In genomic region chr15:79131442-79131841, GRCm38 (mm10) we compare ENCODE assay signal across 10 mouse cellular contexts. TPM values are rescaled to one million over a fixed set of nuclear protein-coding genes. Genes with fewer than 3 reads are reported as not detected.
DNase-seq lines count a peak whose midpoint lies in the region; ATAC-seq lines count a peak whose summit lies in the region.
"Had no signal": no experiment of that assay in that cellular context is flagged by ENCODE, and none has a peak within 500 bp of the region (broad histone marks: within the 10 kb centered on the region; RNA-seq: fewer than 3 reads in every experiment).

No protein-coding gene starts in this region.

- DNase-seq in heart, adult 11 months: peak; percentile 98
- DNase-seq in heart, embryonic 10.5 days (ENCODE audit: low spot score): no peak
- peak; percentile 88 for DNase-seq in brain, adult 2 months (ENCODE audit: low read depth, low spot score)
- DNase-seq in lung, postnatal 4 days: peak; percentile 76 to 84
- DNase-seq in thymus, postnatal 0 days (ENCODE audit: low spot score): no peak
- no peak for DNase-seq in thymus, postnatal 14 days

- H3K4me2 ChIP-seq in heart, embryonic 16.5 days (ENCODE audit: low read depth, low read length): no peak overlapping the region

- peaks cover 85% of the 10 kb centered on the region for H3K36me3 ChIP-seq in heart, embryonic 10.5 days
- peaks cover 63% of the 10 kb centered on the region for H3K36me3 ChIP-seq in heart, embryonic 16.5 days (ENCODE audit: control insufficient read depth, insufficient read depth)

- H3K9me3 ChIP-seq in heart, embryonic 10.5 days: no peaks in the 10 kb centered on the region
- H3K9me3 ChIP-seq in heart, embryonic 16.5 days (replicated peaks; ENCODE audit: control insufficient read depth, low read length): peaks cover 5% of the 10 kb centered on the region

- H3K4me1 ChIP-seq in heart, embryonic 10.5 days: no peaks in the 10 kb centered on the region; the same call in 1 of the 2 replicates
- H3K4me1 ChIP-seq in heart, embryonic 16.5 days (ENCODE audit: control insufficient read depth, insufficient read depth, low read length): peaks cover 17% of the 10 kb centered on the region

- WGBS in heart, embryonic 10.5 days: 65% methylated on average over 7 of the region's 7 CpGs
- WGBS in heart, embryonic 16.5 days: 48% methylated on average over 7 of the region's 7 CpGs

- no peak overlapping the region for H3K4me3 ChIP-seq in heart, embryonic 10.5 days
- H3K4me3 ChIP-seq in heart, embryonic 16.5 days (ENCODE audit: low read length): no peak overlapping the region

- no peak for ATAC-seq in heart, embryonic 16.5 days (replicated peaks; ENCODE audit: extremely low read depth, insufficient read depth, low FRiP score)
- no peak for ATAC-seq in megakaryocyte, adult 5-6 weeks (ENCODE audit: poor library complexity, severe bottlenecking)

- peak overlapping the region; percentile 38; the same call in 1 of the 2 replicates for H3K9ac ChIP-seq in heart, embryonic 16.5 days (ENCODE audit: low read length)

- H3K27me3 ChIP-seq in heart, embryonic 10.5 days (ENCODE audit: insufficient read depth, poor library complexity, severe bottlenecking): no peaks in the 10 kb centered on the region
- H3K27me3 ChIP-seq in heart, embryonic 16.5 days (ENCODE audit: control insufficient read depth, insufficient read depth, low read length): no peaks in the 10 kb centered on the region

- no peak overlapping the region for H3K27ac ChIP-seq in heart, embryonic 10.5 days
- peak overlapping the region; percentile 68 for H3K27ac ChIP-seq in heart, embryonic 16.5 days (ENCODE audit: low read length)

RNA-seq across cellular contexts. Expression of gene Polr2f, which starts 9.4 kb away (rescaled TPM):
- 289 and 326 TPM in 2 replicates for polyA plus RNA-seq in heart, embryonic 10.5 days (2016; fragmentation: Nextera tagmentation; extraction: Ambion mirVana)
- polyA plus RNA-seq in heart, embryonic 16.5 days (2015; fragmentation: Nextera tagmentation; extraction: Ambion mirVana): 222 and 262 TPM in 2 replicates
- 284 and 300 TPM in 2 replicates for polyA plus RNA-seq in thymus, postnatal 0 days (2015; fragmentation: Nextera tagmentation; extraction: Ambion mirVana)
- 46.0 and 49.2 TPM in 2 replicates for total RNA-seq in megakaryocyte, adult 5-6 weeks (2015)
- 39.6 and 54.1 TPM in 2 replicates for total RNA-seq in megakaryocyte, adult 5-6 weeks (2017)

RNA-seq across cellular contexts. Expression of gene 1700088E04Rik, which starts 9.6 kb away (rescaled TPM):
- 6.0 and 8.1 TPM in 2 replicates for polyA plus RNA-seq in heart, embryonic 10.5 days (2016; fragmentation: Nextera tagmentation; extraction: Ambion mirVana)
- 11.0 and 12.0 TPM in 2 replicates for polyA plus RNA-seq in heart, embryonic 16.5 days (2015; fragmentation: Nextera tagmentation; extraction: Ambion mirVana)
- polyA plus RNA-seq in thymus, postnatal 0 days (2015; fragmentation: Nextera tagmentation; extraction: Ambion mirVana): 2.4 and 4.0 TPM in 2 replicates
- not detected in 2 replicates for total RNA-seq in megakaryocyte, adult 5-6 weeks (2015)
- total RNA-seq in megakaryocyte, adult 5-6 weeks (2017): not detected in 2 replicates

RNA-seq across cellular contexts. Expression of gene Micall1, which starts 22.7 kb away (rescaled TPM):
- polyA plus RNA-seq in heart, embryonic 10.5 days (2016; fragmentation: Nextera tagmentation; extraction: Ambion mirVana): 13.1 and 14.5 TPM in 2 replicates
- polyA plus RNA-seq in heart, embryonic 16.5 days (2015; fragmentation: Nextera tagmentation; extraction: Ambion mirVana): 21.1 and 23.2 TPM in 2 replicates
- 3.3 and 4.6 TPM in 2 replicates for polyA plus RNA-seq in thymus, postnatal 0 days (2015; fragmentation: Nextera tagmentation; extraction: Ambion mirVana)
- total RNA-seq in megakaryocyte, adult 5-6 weeks (2015): 4.4 and 6.1 TPM in 2 replicates
- total RNA-seq in megakaryocyte, adult 5-6 weeks (2017): 3.6 and 6.3 TPM in 2 replicates

RNA-seq across cellular contexts. Expression of gene Sox10, which starts 33.6 kb away (rescaled TPM):
- polyA plus RNA-seq in heart, embryonic 10.5 days (2016; fragmentation: Nextera tagmentation; extraction: Ambion mirVana): 0.34 and 1.6 TPM in 2 replicates
- polyA plus RNA-seq in heart, embryonic 16.5 days (2015; fragmentation: Nextera tagmentation; extraction: Ambion mirVana): 0.39 and 0.59 TPM in 2 replicates
- polyA plus RNA-seq in thymus, postnatal 0 days (2015; fragmentation: Nextera tagmentation; extraction: Ambion mirVana): 0.08 and 0.26 TPM in 2 replicates
- not detected in 2 replicates for total RNA-seq in megakaryocyte, adult 5-6 weeks (2015)
- total RNA-seq in megakaryocyte, adult 5-6 weeks (2017): not detected in 2 replicates
- total RNA-seq: common myeloid progenitor, adult 5-6 weeks; neutrophil, adult 5-6 weeks had no signal

RNA-seq across cellular contexts. Expression of gene Eif3l, which starts 56.5 kb away (rescaled TPM):
- 201 and 226 TPM in 2 replicates for polyA plus RNA-seq in heart, embryonic 10.5 days (2016; fragmentation: Nextera tagmentation; extraction: Ambion mirVana)
- polyA plus RNA-seq in heart, embryonic 16.5 days (2015; fragmentation: Nextera tagmentation; extraction: Ambion mirVana): 151 and 161 TPM in 2 replicates
- polyA plus RNA-seq in thymus, postnatal 0 days (2015; fragmentation: Nextera tagmentation; extraction: Ambion mirVana): 200 and 212 TPM in 2 replicates
- total RNA-seq in megakaryocyte, adult 5-6 weeks (2015): 110 and 116 TPM in 2 replicates
- 153 and 155 TPM in 2 replicates for total RNA-seq in megakaryocyte, adult 5-6 weeks (2017)

Comparison
In these comparisons a context has a peak if more than half of its experiments do, and no peak if none do; other contexts are left out.
1. DNase-seq: peak in heart, adult 11 months (single experiment), brain, adult 2 months (single experiment) and lung, postnatal 4 days (2 of 2); none in heart, embryonic 10.5 days (single experiment), thymus, postnatal 0 days (single experiment) and thymus, postnatal 14 days (single experiment).